Comparison of ENCODE assay signal across 19 mouse cellular contexts in genomic region chr5:65126137-65126536, GRCm38 (mm10). TPM values are rescaled to one million over a fixed set of nuclear protein-coding genes. Genes with fewer than 3 reads are reported as not detected.
DNase-seq lines count a peak whose midpoint lies in the region; TF ChIP-seq lines count a peak whose summit lies in the region.
"Had no signal": no experiment of that assay in that cellular context is flagged by ENCODE, and none has a peak within 500 bp of the region (broad histone marks: within the 10 kb centered on the region; RNA-seq: fewer than 3 reads in every experiment).

No protein-coding gene starts in this region.

- no peaks in the 10 kb centered on the region for H3K27me3 ChIP-seq in heart, adult 2 months (ENCODE audit: control insufficient read depth, insufficient read depth, low read length)
- H3K27me3 ChIP-seq in heart, embryonic 10.5 days (ENCODE audit: insufficient read depth, poor library complexity, severe bottlenecking), result no peaks in the 10 kb centered on the region
- H3K27me3 ChIP-seq in MEL (ENCODE audit: control insufficient read depth in 1 of 2, insufficient read depth in 2 of 2, low read length in 2 of 2), result no peaks in the 10 kb centered on the region
- H3K27me3 ChIP-seq: embryonic facial prominence, embryonic 13.5 days; forebrain, embryonic 12.5 days; heart, embryonic 12.5 days had no signal

- WGBS in heart, adult 2 months, result 100% methylated on average over 1 of the region's 1 CpGs
- WGBS in heart, embryonic 10.5 days, result 87% methylated on average over 1 of the region's 1 CpGs

- peaks cover 9% of the 10 kb centered on the region for H3K79me2 ChIP-seq in heart, adult 2 months (replicated peaks; ENCODE audit: control insufficient read depth, insufficient read depth, low read length)
- peaks cover 1% of the 10 kb centered on the region; the same call in 1 of the 2 replicates for H3K79me2 ChIP-seq in MEL (ENCODE audit: control insufficient read depth, insufficient read depth, low read length, poor library complexity)

- peaks cover 10% of the 10 kb centered on the region for H3K36me3 ChIP-seq in heart, adult 2 months (ENCODE audit: control insufficient read depth, insufficient read depth, low read length)
- H3K36me3 ChIP-seq in heart, embryonic 10.5 days, result 0 out of 2 replicates have a peak, but pooled peaks cover 2% of the 10 kb centered on the region
- peaks cover 0 to 7% of the 10 kb centered on the region in 2 experiments; a peak in 2 of 4 replicates for H3K36me3 ChIP-seq in MEL (ENCODE audit: control insufficient read depth in 1 of 2, insufficient read depth in 2 of 2, low read length in 2 of 2)
- H3K36me3 ChIP-seq: embryonic facial prominence, embryonic 13.5 days; forebrain, embryonic 12.5 days; G1E; heart, embryonic 12.5 days; hindbrain, embryonic 10.5 days had no signal

- H3K4me1 ChIP-seq in heart, adult 2 months (ENCODE audit: control insufficient read depth, insufficient read depth, low read length), result peaks cover 4% of the 10 kb centered on the region
- H3K4me1 ChIP-seq in heart, embryonic 10.5 days, result no peaks in the 10 kb centered on the region; the same call in 1 of the 2 replicates
- peaks cover 0 to 10% of the 10 kb centered on the region in 2 experiments; a peak in 1 of 4 replicates for H3K4me1 ChIP-seq in MEL (ENCODE audit: control insufficient read depth in 1 of 2, insufficient read depth in 2 of 2, low read length in 2 of 2)

- no peaks in the 10 kb centered on the region for H3K9me3 ChIP-seq in heart, embryonic 10.5 days
- H3K9me3 ChIP-seq in MEL (replicated peaks; ENCODE audit: insufficient read depth, low read length), result no peaks in the 10 kb centered on the region
- H3K9me3 ChIP-seq: embryonic facial prominence, embryonic 13.5 days; forebrain, embryonic 12.5 days; G1E; heart, embryonic 12.5 days; hindbrain, embryonic 10.5 days had no signal

- no peak overlapping the region for H3K27ac ChIP-seq in heart, adult 2 months
- H3K27ac ChIP-seq in heart, embryonic 10.5 days, result no peak overlapping the region
- no peak overlapping the region for H3K27ac ChIP-seq in layer of hippocampus, adult 2 months
- H3K27ac ChIP-seq in MEL (ENCODE audit: control insufficient read depth, low read depth, low read length), result no peak overlapping the region
- H3K27ac ChIP-seq: embryonic facial prominence, embryonic 13.5 days; forebrain, embryonic 12.5 days; hindbrain, embryonic 10.5 days; hindbrain, embryonic 14.5 days had no signal

- no peak for TF ChIP-seq POLR2A in heart, adult 2 months (IDR thresholded peaks at IDR 0.05; ENCODE audit: insufficient read depth, low read depth, low read length)
- TF ChIP-seq POLR2A in MEL (IDR thresholded peaks at IDR 0.05; ENCODE audit: control insufficient read depth in 1 of 2, insufficient read depth in 1 of 2, low read depth in 1 of 2, low read length in 2 of 2, poor library complexity in 1 of 2), result no peak

- peak; percentile 15; the same call in 1 of the 2 replicates for TF ChIP-seq CTCF in heart, adult 2 months (IDR thresholded peaks at IDR 0.05)
- peak; percentile 42 for TF ChIP-seq CTCF in layer of hippocampus, adult 2 months (conservative IDR thresholded peaks at IDR 0.05)
- TF ChIP-seq CTCF in MEL (IDR thresholded peaks at IDR 0.05 in 2 of 3, conservative IDR thresholded peaks at IDR 0.05 in 1 of 3; ENCODE audit: control insufficient read depth in 1 of 3, insufficient read depth in 1 of 3, low read depth in 2 of 3, low read length in 3 of 3, poor library complexity in 1 of 3, severe bottlenecking in 1 of 3), result peak in 1 of 3 experiments; percentile 7; a peak in 1 of 6 replicates

- intact Hi-C loops in heart, adult 2 months (cut with DNase I), result no loop called here

- H3K4me3 ChIP-seq in heart, adult 2 months, result no peak overlapping the region
- no peak overlapping the region for H3K4me3 ChIP-seq in heart, embryonic 10.5 days
- H3K4me3 ChIP-seq in layer of hippocampus, adult 2 months, result no peak overlapping the region
- H3K4me3 ChIP-seq in MEL (ENCODE audit: control insufficient read depth in 1 of 2, insufficient read depth in 1 of 2, low read depth in 2 of 2, low read length in 2 of 2), result no peak overlapping the region
- H3K4me3 ChIP-seq: embryonic facial prominence, embryonic 13.5 days; forebrain, embryonic 12.5 days; heart, embryonic 12.5 days; hindbrain, embryonic 10.5 days had no signal

- TF ChIP-seq EP300 in heart, adult 2 months (IDR thresholded peaks at IDR 0.05; ENCODE audit: insufficient read depth, low read depth, low read length), result no peak
- no peak for TF ChIP-seq EP300 in MEL (IDR thresholded peaks at IDR 0.05; ENCODE audit: low read depth in 1 of 2, low read length in 2 of 2)

- no peak overlapping the region for H3K9ac ChIP-seq in heart, adult 2 months (ENCODE audit: low read depth, low read length)
- no peak overlapping the region for H3K9ac ChIP-seq in MEL (ENCODE audit: control insufficient read depth, low read depth, low read length, poor library complexity, severe bottlenecking)
- H3K9ac ChIP-seq: embryonic facial prominence, embryonic 13.5 days; forebrain, embryonic 12.5 days; heart, embryonic 12.5 days; hindbrain, embryonic 14.5 days had no signal

- DNase-seq in heart, adult 2 months, result no peak
- no peak for DNase-seq in heart, embryonic 10.5 days (ENCODE audit: low spot score)
- no peak for DNase-seq in layer of hippocampus, adult 2 months (ENCODE audit: low spot score in 2 of 2)
- DNase-seq in layer of hippocampus, postnatal 36 days, result no peak
- DNase-seq in 416B (ENCODE audit: low read depth) (peak; percentile 46), MEL (ENCODE audit: low read depth, low spot score) (no peak)
- no peak for DNase-seq in cerebellum, postnatal 10 days
- DNase-seq: adrenal gland, postnatal 10 days; cerebellum, adult 11-12 months; cerebellum, adult 9-10 months; cerebellum, postnatal 36 days; gastrocnemius, postnatal 25 days had no signal

- peak; percentile 5 for TF ChIP-seq RAD21 in MEL (IDR thresholded peaks at IDR 0.05; ENCODE audit: low read depth, low read length)

TF ChIP-seq in MEL, 35 proteins besides CTCF, POLR2A, EP300 and RAD21:
- TF ChIP-seq MAFK (IDR thresholded peaks at IDR 0.05; ENCODE audit: borderline replicate concordance, low read depth, low read length), result no peak
- TF ChIP-seq SMC3 (IDR thresholded peaks at IDR 0.05; ENCODE audit: low read depth, low read length), result peak; percentile 19; the same call in 1 of the 2 replicates
- no peak for TF ChIP-seq ELF1 (IDR thresholded peaks at IDR 0.05; ENCODE audit: low read depth, low read length)
- TF ChIP-seq SIN3A (IDR thresholded peaks at IDR 0.05; ENCODE audit: low read length), result no peak
- TF ChIP-seq ZKSCAN1 (IDR thresholded peaks at IDR 0.05; ENCODE audit: low read depth, low read length), result no peak

RNA-seq across cellular contexts. Expression of gene Klhl5, which starts 18.8 kb away (rescaled TPM):
- 10 to 100 TPM; 12.9 to 15.3 TPM for total RNA-seq in heart, adult 2 months (2021)
- polyA plus RNA-seq in heart, adult 2 months (2012; rRNA removed), result 10.8 and 18.8 TPM in 2 replicates
- polyA plus RNA-seq in heart, embryonic 10.5 days (2016; fragmentation: Nextera tagmentation; extraction: Ambion mirVana), result 12.9 and 13.0 TPM in 2 replicates
- total RNA-seq in layer of hippocampus, adult 2 months (2021), result 10 to 100 TPM; 53.8 to 62.9 TPM
- 10 to 100 TPM; 62.7 to 63.2 TPM for total RNA-seq in layer of hippocampus, postnatal 36 days (2021)
- 7.6 and 8.0 TPM in 2 replicates for total RNA-seq in MEL (2012; rRNA removed)
- 10 to 100 TPM in 1 of 2 experiments, not detected in 1; 15.5 TPM for polyA plus RNA-seq in MEL (2012; ENCODE audit: insufficient read depth in 1 of 2, insufficient read length in 2 of 2, low read depth in 1 of 2, low replicate concordance in 2 of 2, missing spikeins in 1 of 2)

RNA-seq across cellular contexts. Expression of gene Tmem156, which starts 34.2 kb away (rescaled TPM):
- under 1 TPM in 1 of 2 experiments, not detected in 1; 0.27 TPM for total RNA-seq in heart, adult 2 months (2021)
- polyA plus RNA-seq in heart, adult 2 months (2012; rRNA removed), result not detected in 2 replicates
- polyA plus RNA-seq in heart, embryonic 10.5 days (2016; fragmentation: Nextera tagmentation; extraction: Ambion mirVana), result 0.12 and 0.13 TPM in 2 replicates
- under 1 TPM; 0.39 to 0.44 TPM for total RNA-seq in layer of hippocampus, adult 2 months (2021)
- under 1 TPM; 0.58 to 0.60 TPM for total RNA-seq in layer of hippocampus, postnatal 36 days (2021)
- 2.6 and 4.5 TPM in 2 replicates for total RNA-seq in MEL (2012; rRNA removed)
- polyA plus RNA-seq in MEL (2012; ENCODE audit: insufficient read depth in 1 of 2, insufficient read length in 2 of 2, low read depth in 1 of 2, low replicate concordance in 2 of 2, missing spikeins in 1 of 2), result 1 to 10 TPM in 1 of 2 experiments, not detected in 1; 4.1 TPM
- total RNA-seq: gastrocnemius, postnatal 25 days; heart, postnatal 25 days had no signal
- polyA plus RNA-seq: forebrain, embryonic 12.5 days; G1E; hindbrain, embryonic 10.5 days; hindbrain, embryonic 14.5 days had no signal
